Mouse (Mus musculus) layer of hippocampus, postnatal 14 days (tissue): ENCODE results near the gene Ttyh3. TPM values are rescaled to one million over a fixed set of nuclear protein-coding genes. Genes with fewer than 3 reads are reported as not detected.
"Not testable (repeated sequence)": the region's sequence is repeated elsewhere in the genome, so short reads cannot be mapped to it uniquely, and the experiment has no call there.

ENCODE experiments used
- DNase-seq, 2 experiments: peaks; one replicate each; pipeline ENCODE4 v3.0.0; 2021 to 2022; ENCODE audit warnings: low spot score in 2 of 2, mixed read lengths in 1 of 2
- long read RNA-seq, 2 experiments: library from polyadenylated mRNA; stranded (forward); transcript quantifications; one replicate each; pipeline ENCODE4 v2.0.0; 2021
- total RNA-seq, 2 experiments: library from RNA; stranded (reverse); gene quantifications; 2 replicates each; pipeline ENCODE4 v1.2.3; 2021

The Ttyh3 gene
- 100 to 1,000 TPM; 357 to 365 TPM for total RNA-seq
- long read RNA-seq, experiment 1, full-length matches to known transcripts = 76 of 182 reads
- long read RNA-seq, experiment 1, partial matches to known transcripts = 30 of 182 reads
- long read RNA-seq, experiment 1, other reads (novel, unspliced or antisense) = 76 of 182 reads
- long read RNA-seq, experiment 2, full-length matches to known transcripts = 97 of 219 reads
- long read RNA-seq, experiment 2, partial matches to known transcripts = 45 of 219 reads
- long read RNA-seq, experiment 2, other reads (novel, unspliced or antisense) = 77 of 219 reads

DNA sequence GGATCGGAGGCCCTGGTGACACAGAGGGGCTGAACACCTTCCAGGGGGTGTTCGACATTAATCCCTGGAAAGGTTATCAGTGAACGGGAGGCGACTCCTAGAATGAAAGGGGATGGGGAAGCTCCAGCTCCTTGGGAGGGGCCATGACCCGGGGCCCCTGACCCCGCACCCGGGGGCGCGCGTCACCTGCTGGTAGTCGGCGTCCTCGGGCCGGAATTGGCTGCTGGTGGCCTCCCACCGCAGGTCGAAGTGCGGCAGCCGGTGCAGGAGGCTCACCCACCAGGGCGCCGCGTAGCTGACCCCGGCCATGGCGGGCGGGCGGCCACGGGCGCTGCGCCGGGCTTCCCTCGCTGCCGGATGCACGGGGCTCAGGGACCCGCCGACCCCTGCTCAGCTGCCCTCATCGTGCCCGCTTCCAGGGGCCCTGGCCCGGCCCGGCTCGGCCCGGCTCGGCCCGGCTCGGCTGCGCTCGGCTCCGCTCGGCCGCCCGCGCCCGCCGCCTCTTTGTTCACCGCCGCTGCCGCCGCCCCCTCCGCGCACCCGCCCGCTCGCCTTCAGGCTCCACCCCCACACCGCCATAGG lies at the start of gene Ttyh3:
Ttyh3 (minus strand) TSS at position 513 of the 582 bp plus-strand sequence.
- no peak for DNase-seq

DNA sequence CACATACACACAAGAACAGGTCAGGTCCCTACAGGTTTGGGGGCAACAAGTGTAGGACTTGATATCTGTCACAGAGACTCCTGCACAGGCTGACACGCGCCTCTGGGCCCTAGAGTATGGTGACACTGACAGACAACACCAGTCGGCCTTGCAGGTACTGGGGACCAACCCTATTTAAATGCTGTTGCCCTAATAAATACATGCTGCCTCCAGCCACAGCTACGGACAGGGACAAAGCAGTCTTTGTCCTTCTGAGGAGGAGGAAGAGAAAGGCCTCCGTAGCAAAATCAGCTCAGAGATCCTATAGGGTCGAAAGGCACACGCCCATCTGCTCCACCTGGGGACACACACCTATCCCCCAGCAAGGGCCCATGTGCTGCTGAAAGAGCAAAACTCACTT lies 47.2 kb upstream of the Ttyh3 start:
- no peak for DNase-seq

GRCm38 (mm10) chr5:140688434-140688833 lies 39.6 kb upstream of the Ttyh3 start:
- no peak for DNase-seq

- DNase-seq = peak in 1 of 2 experiments; percentile 59
These were observed 35.7 kb upstream of the Ttyh3 start for GRCm38 (mm10) chr5:140684343-140685148.

GRCm38 (mm10) chr5:140682113-140682512 lies 33.3 kb upstream of the Ttyh3 start:
- DNase-seq = no peak

GRCm38 (mm10) chr5:140680950-140681349 lies 32.1 kb upstream of the Ttyh3 start:
- DNase-seq = no peak

GRCm38 (mm10) chr5:140680051-140680450 lies 31.2 kb upstream of the Ttyh3 start:
- no peak for DNase-seq

DNA sequence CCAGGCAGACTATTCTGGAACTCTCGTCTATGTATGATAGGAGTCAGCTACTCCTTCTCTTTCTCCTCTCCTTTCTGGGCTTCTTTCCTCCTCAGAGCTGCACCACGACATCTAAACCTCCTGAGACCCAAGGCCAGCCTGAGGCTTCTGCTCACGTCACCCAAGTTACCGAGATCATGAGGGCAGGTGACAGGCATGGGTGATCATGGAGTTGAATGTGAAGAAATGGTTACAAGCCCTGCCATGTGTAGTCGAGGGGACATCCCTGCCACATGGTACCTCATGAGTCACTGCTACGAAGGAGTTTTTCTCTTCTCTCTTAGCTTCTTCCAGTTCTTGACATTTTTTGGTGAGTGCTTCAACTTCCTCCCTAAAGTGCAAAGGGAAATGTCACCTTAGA lies 28.3 kb upstream of the Ttyh3 start:
- DNase-seq = no peak

- no peak for DNase-seq
These were observed 26.8 kb upstream of the Ttyh3 start for GRCm38 (mm10) chr5:140675640-140676039.

- DNase-seq = no peak
These were observed 26.2 kb upstream of the Ttyh3 start for GRCm38 (mm10) chr5:140675079-140675478.

- DNase-seq = no peak
These were observed 25.2 kb upstream of the Ttyh3 start for GRCm38 (mm10) chr5:140674036-140674435.

- not testable (repeated sequence) for DNase-seq
These were observed 23.8 kb upstream of the Ttyh3 start for GRCm38 (mm10) chr5:140672603-140673002.

DNA sequence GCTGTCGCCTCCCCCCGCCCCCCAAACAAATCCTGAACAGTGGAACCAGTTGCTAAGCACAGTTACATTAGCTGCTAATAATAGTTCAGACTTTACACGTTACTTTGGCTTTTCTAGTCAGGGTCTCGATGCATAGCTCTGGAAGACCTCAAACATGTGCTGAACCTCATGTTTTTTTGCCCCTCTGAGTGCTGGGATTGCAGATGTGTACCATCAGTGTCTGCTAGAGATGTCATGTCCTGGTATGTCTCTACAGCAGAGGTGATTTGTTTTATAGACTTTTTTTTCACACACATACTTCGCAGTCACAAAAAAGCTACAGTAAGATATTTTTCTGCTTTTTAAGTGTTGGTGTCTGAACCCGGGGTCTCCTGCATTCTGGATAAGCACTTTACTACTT lies 23.3 kb upstream of the Ttyh3 start:
- DNase-seq = no peak

DNA sequence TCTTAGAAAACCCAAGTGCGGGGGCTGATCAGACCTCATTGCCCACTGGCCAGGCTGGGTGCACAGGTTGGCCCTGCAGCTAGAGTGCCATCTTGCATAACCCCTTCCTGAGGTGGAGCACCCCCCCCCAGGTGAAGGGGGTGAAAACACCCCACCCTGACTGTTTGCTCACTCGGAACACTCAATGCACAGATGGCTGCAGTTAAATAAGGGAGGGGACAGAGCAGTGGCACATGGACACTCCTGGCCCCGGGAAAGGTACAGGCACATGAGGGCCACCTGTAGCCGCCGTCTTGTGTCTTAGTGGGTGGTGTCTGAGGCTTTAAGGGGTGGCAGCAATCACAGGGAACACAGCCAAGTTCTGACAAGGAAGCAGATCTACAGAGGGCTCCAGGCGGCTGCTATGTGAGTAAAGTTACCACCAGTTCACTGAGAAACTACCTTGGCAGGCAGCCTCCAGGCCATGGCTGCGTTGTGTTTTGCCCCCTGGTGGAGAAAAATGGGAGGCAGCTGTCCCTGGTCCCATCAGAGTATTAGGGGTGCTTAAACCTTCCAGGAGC lies 14.9 kb upstream of the Ttyh3 start:
- peak in 1 of 2 experiments; percentile 69 for DNase-seq

DNA sequence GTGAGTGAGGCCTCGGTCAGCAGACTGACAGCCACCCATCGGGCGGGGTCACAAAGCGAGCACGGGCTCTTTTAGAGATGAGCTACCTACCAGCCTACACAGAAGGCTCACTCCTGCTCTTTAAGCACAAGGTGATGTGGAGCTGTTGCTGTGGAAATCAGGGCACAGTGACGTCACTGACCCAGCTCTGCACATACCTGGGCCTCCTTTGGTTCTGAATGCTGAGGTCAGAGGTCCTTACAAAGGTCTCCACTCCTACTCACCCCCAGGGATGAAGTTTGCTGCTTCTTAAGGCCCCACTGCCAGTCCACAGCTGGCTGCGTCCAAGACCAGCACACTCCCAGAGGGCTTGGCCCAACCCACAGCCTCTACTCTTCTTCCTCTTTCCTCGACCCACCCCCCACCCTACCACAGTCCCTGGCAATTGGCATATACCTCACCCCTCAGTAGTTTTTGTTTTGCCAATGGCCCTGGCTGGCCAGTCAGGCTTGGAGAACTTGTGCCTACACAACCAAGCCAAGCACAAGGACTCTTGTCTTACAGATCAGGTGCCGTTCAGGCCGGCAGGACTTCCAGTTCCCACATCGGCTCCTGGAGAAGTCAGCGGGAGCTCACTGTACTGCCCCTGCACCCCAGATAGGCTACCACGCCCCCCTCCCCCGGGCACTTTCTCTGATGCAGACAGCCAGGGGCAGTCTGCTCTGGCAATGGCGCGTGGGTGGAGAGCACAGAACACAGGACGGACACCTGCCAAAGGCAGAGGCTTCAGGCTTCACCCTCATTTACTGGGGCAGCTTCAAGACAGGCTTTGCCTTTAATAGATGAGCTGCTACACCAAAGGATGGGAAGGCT lies 14.1 kb upstream of the Ttyh3 start:
- no peak for DNase-seq

DNA sequence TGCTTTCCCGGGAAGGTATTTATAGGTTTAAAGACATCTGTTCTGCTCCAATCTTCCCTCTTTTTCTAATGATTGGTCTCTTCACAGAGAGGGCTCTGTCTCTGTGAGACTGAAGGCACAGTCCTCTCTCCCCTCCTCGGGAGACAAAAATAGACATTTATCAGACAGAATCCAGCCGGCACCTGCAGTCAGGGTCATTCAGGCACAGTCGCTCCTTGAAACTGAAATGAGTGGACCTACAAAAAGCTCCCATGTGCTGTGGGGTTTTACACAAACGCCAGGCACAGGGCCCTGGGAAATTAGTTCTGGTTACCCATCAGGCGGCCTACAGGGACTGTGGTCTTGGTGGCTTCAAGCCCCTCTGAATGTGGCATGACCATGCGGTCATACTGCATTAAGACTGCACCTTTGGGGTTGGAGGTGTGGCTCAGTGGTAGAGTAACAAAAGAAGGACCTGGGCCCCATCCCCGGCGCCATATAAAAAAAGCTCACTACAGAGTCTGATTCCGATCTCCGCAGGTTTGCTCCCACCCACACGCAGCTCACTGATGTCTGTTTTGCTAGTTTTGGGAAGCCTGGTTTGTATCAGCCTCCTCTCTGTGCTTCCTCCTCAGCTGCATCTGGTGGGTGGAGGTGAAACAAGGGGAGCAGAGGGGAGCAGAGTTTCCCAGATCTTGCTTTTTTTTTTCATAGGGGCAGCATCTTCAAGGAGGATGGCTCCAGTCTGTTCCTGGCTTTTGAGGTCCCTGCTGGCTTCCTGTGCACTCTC lies 13.2 kb upstream of the Ttyh3 start:
- no peak for DNase-seq

DNA sequence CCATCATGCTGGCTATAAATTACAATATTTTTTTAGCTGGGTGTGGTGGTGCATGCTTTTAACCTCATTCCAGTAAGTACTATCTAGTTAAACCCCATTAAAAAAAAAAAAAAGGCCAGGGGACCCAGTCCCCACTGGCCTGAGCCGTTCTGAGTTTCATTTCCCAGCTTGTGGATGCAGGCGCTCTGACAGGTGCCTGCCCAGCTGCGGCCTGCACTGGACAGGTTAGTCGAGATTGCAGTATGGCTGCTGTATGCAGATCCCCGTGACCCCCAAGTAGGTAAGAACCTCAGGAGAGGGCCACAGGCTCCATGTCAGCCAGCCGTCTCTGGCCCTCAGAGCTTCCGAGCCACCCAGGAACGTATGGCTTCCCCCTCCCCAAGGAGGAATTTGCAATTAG lies 12.6 kb upstream of the Ttyh3 start:
- no peak for DNase-seq

DNA sequence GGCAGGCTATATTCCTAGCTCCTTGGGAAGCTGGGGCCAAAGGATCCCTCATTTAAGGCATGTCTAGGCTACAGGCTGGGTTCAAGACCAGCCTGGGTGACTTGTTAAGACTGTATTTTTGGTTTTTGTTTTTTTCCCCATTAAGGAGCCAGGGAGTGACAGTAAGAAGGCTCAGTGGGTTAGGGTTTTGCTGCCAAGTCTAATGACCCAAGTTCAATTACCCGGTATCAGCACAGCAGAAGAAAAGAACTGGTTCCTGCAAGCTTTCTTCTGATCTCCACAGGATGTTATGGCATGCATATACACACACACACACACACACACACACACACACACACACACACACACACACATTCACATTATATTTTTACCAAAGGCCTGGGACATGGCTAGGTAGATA lies 11.6 kb upstream of the Ttyh3 start:
- no peak for DNase-seq

GRCm38 (mm10) chr5:140659607-140660272 lies 10.9 kb upstream of the Ttyh3 start:
- peak; percentile 65 to 86 for DNase-seq
